Mouse (Mus musculus) MEL (cell line): Measurements from ENCODE around the gene Tubb3. TPM values are rescaled to one million over a fixed set of nuclear protein-coding genes. Genes with fewer than 3 reads are reported as not detected.
A peak's percentile ranks its signal among the peaks of the same experiment; 100 is the strongest.

Experiments used
- DNase-seq: peaks from one replicate; pipeline ENCODE4 v3.0.0; 2011; ENCODE audit warnings: low read depth, low spot score
- H3K27ac ChIP-seq: 2 replicates; pipeline ENCODE4 v1.5.1; 2012; ENCODE audit warnings: low read depth, mild to moderate bottlenecking, control low read depth, low read length, moderate library complexity; ENCODE audit not compliant: control insufficient read depth
- H3K27me3 ChIP-seq, 2 experiments: fragments of 150-350 bp in 1 of 2; sonication (generic) in 1 of 2; 2 replicates each; pipeline ENCODE4 v1.6.1; 2012; ENCODE audit warnings: low read length in 2 of 2, mild to moderate bottlenecking in 2 of 2, improper control_type of control experiment in 1 of 2, moderate library complexity in 1 of 2; ENCODE audit not compliant: insufficient read depth in 2 of 2, control insufficient read depth in 1 of 2
- H3K36me3 ChIP-seq, 2 experiments: 2 replicates each; pipeline ENCODE4 v1.6.1; 2012 to 2014; ENCODE audit warnings: low read length in 2 of 2, improper control_type of control experiment in 1 of 2, inconsistent platforms in 1 of 2, mild to moderate bottlenecking in 1 of 2; ENCODE audit not compliant: insufficient read depth in 2 of 2, control insufficient read depth in 1 of 2
- H3K4me1 ChIP-seq, 2 experiments: fragments of 150-350 bp in 1 of 2; sonication (generic) in 1 of 2; 2 replicates each; pipeline ENCODE4 v1.6.1; 2012; ENCODE audit warnings: low read length in 2 of 2, improper control_type of control experiment in 1 of 2, mild to moderate bottlenecking in 1 of 2; ENCODE audit not compliant: insufficient read depth in 2 of 2, control insufficient read depth in 1 of 2
- H3K4me3 ChIP-seq, 2 experiments: fragments of 150-350 bp in 1 of 2; sonication (generic) in 1 of 2; 2 replicates each; pipeline ENCODE4 v1.5.1; 2012; ENCODE audit warnings: low read depth in 2 of 2, low read length in 2 of 2, mild to moderate bottlenecking in 2 of 2, moderate library complexity in 2 of 2, control low read depth in 1 of 2, improper control_type of control experiment in 1 of 2; ENCODE audit not compliant: control insufficient read depth in 1 of 2, insufficient read depth in 1 of 2
- H3K79me2 ChIP-seq: 2 replicates; pipeline ENCODE4 v1.6.1; 2012; ENCODE audit warnings: mild to moderate bottlenecking, low read length, moderate library complexity; ENCODE audit not compliant: control insufficient read depth, poor library complexity, insufficient read depth
- H3K9ac ChIP-seq: 2 replicates; pipeline ENCODE4 v1.6.1; 2012; ENCODE audit warnings: low read depth, mild to moderate bottlenecking, control low read depth, low read length, moderate library complexity; ENCODE audit not compliant: control insufficient read depth, poor library complexity, severe bottlenecking
- H3K9me3 ChIP-seq: fragments of 150-350 bp; sonication (generic); replicated peaks from 2 replicates; pipeline ENCODE4 v1.6.1; 2012; ENCODE audit warnings: mild to moderate bottlenecking, low read length, improper control_type of control experiment, moderate library complexity; ENCODE audit not compliant: insufficient read depth
- BHLHE40 ChIP-seq: IDR thresholded peaks from 2 replicates; pipeline ENCODE4 v1.6.1; 2012; ENCODE audit warnings: low read depth, mild to moderate bottlenecking, inconsistent platforms, low read length, improper control_type of control experiment, borderline replicate concordance
- CHD2 ChIP-seq: IDR thresholded peaks from 2 replicates; pipeline ENCODE4 v1.6.1; 2011; ENCODE audit warnings: low read length, improper control_type of control experiment
- CTCF ChIP-seq, 3 experiments: IDR thresholded peaks in 2 of 3; conservative IDR thresholded peaks in 1 of 3; 2 replicates each; pipeline ENCODE4 v1.5.1; 2011 to 2012; ENCODE audit warnings: low read length in 3 of 3, low read depth in 2 of 3, mild to moderate bottlenecking in 2 of 3, improper control_type of control experiment in 1 of 3, inconsistent platforms in 1 of 3, mixed read lengths in 1 of 3, moderate library complexity in 1 of 3; ENCODE audit not compliant: control insufficient read depth in 1 of 3, insufficient read depth in 1 of 3, poor library complexity in 1 of 3, severe bottlenecking in 1 of 3
- KAT2A ChIP-seq: conservative IDR thresholded peaks from 2 replicates; pipeline ENCODE4 v1.6.1; 2012; ENCODE audit warnings: low read depth, low read length, improper control_type of control experiment, inconsistent platforms
- MAFK ChIP-seq: IDR thresholded peaks from 2 replicates; pipeline ENCODE4 v1.6.1; 2011; ENCODE audit warnings: low read depth, mild to moderate bottlenecking, low read length, improper control_type of control experiment, borderline replicate concordance
- MAX ChIP-seq: IDR thresholded peaks from 2 replicates; pipeline ENCODE4 v1.6.1; 2011; ENCODE audit warnings: low read length, improper control_type of control experiment
- MEF2A ChIP-seq: IDR thresholded peaks from 2 replicates; pipeline ENCODE4 v1.6.1; 2014; ENCODE audit warnings: low read depth, mild to moderate bottlenecking, inconsistent platforms, low read length, improper control_type of control experiment; ENCODE audit not compliant: poor library complexity, insufficient replicate concordance, severe bottlenecking; ENCODE audit errors: extremely low read depth
- MYC ChIP-seq: IDR thresholded peaks from 2 replicates; pipeline ENCODE4 v1.6.1; 2011; ENCODE audit warnings: low read depth, mild to moderate bottlenecking, low read length, improper control_type of control experiment, moderate library complexity
- NELFE ChIP-seq: IDR thresholded peaks from 2 replicates; pipeline ENCODE4 v1.6.1; 2011; ENCODE audit warnings: low read depth, low read length, improper control_type of control experiment
- NRF1 ChIP-seq: IDR thresholded peaks from 2 replicates; pipeline ENCODE4 v1.6.1; 2014; ENCODE audit warnings: low read depth, mild to moderate bottlenecking, inconsistent platforms, low read length, improper control_type of control experiment, moderate library complexity; ENCODE audit not compliant: poor library complexity, insufficient read depth, severe bottlenecking
- POLR2AphosphoS2 ChIP-seq: IDR thresholded peaks from 2 replicates; pipeline ENCODE4 v1.6.1; 2011; ENCODE audit warnings: low read length, improper control_type of control experiment
- RAD21 ChIP-seq: IDR thresholded peaks from 2 replicates; pipeline ENCODE4 v1.6.1; 2011; ENCODE audit warnings: mild to moderate bottlenecking, low read depth, low read length, improper control_type of control experiment
- TAL1 ChIP-seq: IDR thresholded peaks from 2 replicates; pipeline ENCODE4 v1.6.1; 2012; ENCODE audit warnings: mild to moderate bottlenecking, inconsistent platforms, low read length, moderate library complexity, mixed read lengths
- TCF12 ChIP-seq: IDR thresholded peaks from 2 replicates; pipeline ENCODE4 v1.6.1; 2014; ENCODE audit warnings: low read depth, mild to moderate bottlenecking, inconsistent platforms, low read length, improper control_type of control experiment, moderate library complexity
- USF1 ChIP-seq: IDR thresholded peaks from 2 replicates; pipeline ENCODE4 v1.6.1; 2014; ENCODE audit warnings: low read depth, mild to moderate bottlenecking, inconsistent platforms, low read length, improper control_type of control experiment, moderate library complexity
- ZNF384 ChIP-seq: IDR thresholded peaks from 2 replicates; pipeline ENCODE4 v1.6.1; 2012; ENCODE audit warnings: low read depth, mild to moderate bottlenecking, inconsistent platforms, low read length, improper control_type of control experiment
- polyA plus RNA-seq, 2 experiments: library from polyadenylated mRNA; stranded (reverse) in 1 of 2; unstranded in 1 of 2; fragments of >175 nt in 1 of 2; fragments of >200 nt in 1 of 2; gene quantifications; 2 replicates each; pipeline versions ENCODE4 v1.2.1 to v1.2.4; 2012; ENCODE audit warnings: low replicate concordance in 2 of 2, low read depth in 1 of 2; ENCODE audit not compliant: insufficient read length in 2 of 2, insufficient read depth in 1 of 2, missing spikeins in 1 of 2
- total RNA-seq: library from RNA; depleted of rRNA; stranded (reverse); fragments of 300-350 nt; gene quantifications from 2 replicates; pipeline ENCODE4 v1.2.3, GENCODE M21; 2012

The Tubb3 gene
- total and polyA plus RNA-seq, 3 experiments: 0.69 to 1.4 TPM; not detected in 1

- TF ChIP-seq NRF1 (peak; percentile 34; the same call in 1 of the 2 replicates), TAL1 (no peak), MYC (0 out of 2 replicates have a peak, but pooled peaks have one; percentile 15)
- TF ChIP-seq, all 39 proteins: peak for 18
Observed at GRCm38 (mm10) chr8:123442871-123443575, 31.8 kb downstream of the Tubb3 start (continued).

GRCm38 (mm10) chr8:123443576-123443921 is 32.3 kb downstream of the Tubb3 start:
- peaks cover 0 to 5% of the 10 kb centered on the region in 2 experiments; a peak in 1 of 4 replicates for H3K36me3 ChIP-seq
- no peaks in the 10 kb centered on the region for H3K9me3 ChIP-seq
- peak overlapping the region; percentile 33; the same call in 1 of the 2 replicates for H3K27ac ChIP-seq
- peaks cover 4% of the 10 kb centered on the region; the same call in 1 of the 2 replicates for H3K79me2 ChIP-seq
- TF ChIP-seq KAT2A (no peak), CTCF (IDR thresholded peaks at IDR 0.05 in 2 of 3, conservative IDR thresholded peaks at IDR 0.05 in 1 of 3; ENCODE audit: control insufficient read depth in 1 of 3, insufficient read depth in 1 of 3, low read depth in 2 of 3, low read length in 3 of 3, poor library complexity in 1 of 3, severe bottlenecking in 1 of 3) (peak in 1 of 3 experiments; percentile 20; a peak in 2 of 6 replicates), TCF12 (no peak), POLR2AphosphoS2 (no peak), USF1 (no peak), ZNF384 (peak; percentile 91), RAD21 (no peak; the same call in 1 of the 2 replicates), MYC (no peak)
- H3K4me3 ChIP-seq: peak overlapping the region; percentile 90
- H3K4me1 ChIP-seq: peaks cover 6 to 23% of the 10 kb centered on the region in 2 experiments
- peak overlapping the region; percentile 94 for H3K9ac ChIP-seq
- no peak for DNase-seq
- H3K27me3 ChIP-seq: no peaks in the 10 kb centered on the region

GRCm38 (mm10) chr8:123444131-123444530 is 32.9 kb downstream of the Tubb3 start:
- Histone ChIP-seq H3K9ac (no peak overlapping the region; the same call in 1 of the 2 replicates), H3K27ac (no peak overlapping the region), H3K4me3 (peak overlapping the region in 1 of 2 experiments; percentile 90; a peak in 2 of 4 replicates), H3K36me3 (peaks cover 0 to 11% of the 10 kb centered on the region in 2 experiments; a peak in 1 of 4 replicates), H3K27me3 (no peaks in the 10 kb centered on the region), H3K79me2 (peaks cover 4% of the 10 kb centered on the region; the same call in 1 of the 2 replicates), H3K9me3 (no peaks in the 10 kb centered on the region), H3K4me1 (peaks cover 6 to 28% of the 10 kb centered on the region in 2 experiments)
- TF ChIP-seq CHD2: no peak
- no peak for TF ChIP-seq MAX
- TF ChIP-seq MEF2A: no peak
- no peak for TF ChIP-seq CTCF (IDR thresholded peaks at IDR 0.05 in 2 of 3, conservative IDR thresholded peaks at IDR 0.05 in 1 of 3; ENCODE audit: control insufficient read depth in 1 of 3, insufficient read depth in 1 of 3, low read depth in 2 of 3, low read length in 3 of 3, poor library complexity in 1 of 3, severe bottlenecking in 1 of 3)
- TF ChIP-seq BHLHE40: no peak
- no peak for TF ChIP-seq NRF1
- no peak for TF ChIP-seq NELFE
- no peak for TF ChIP-seq USF1
- TF ChIP-seq MAFK: no peak
- DNase-seq: no peak
